Mouse (Mus musculus) ES-E14 (cell line): ENCODE results near the gene March5.

Experiments used
- CHD2 ChIP-seq: IDR thresholded peaks from 2 replicates; pipeline ENCODE4 v1.6.1; 2014; ENCODE audit warnings: mild to moderate bottlenecking, low read depth, low read length, inconsistent platforms
- HCFC1 ChIP-seq: IDR thresholded peaks from 2 replicates; pipeline ENCODE4 v1.6.1; 2012; ENCODE audit warnings: low read length, inconsistent platforms, borderline replicate concordance; ENCODE audit not compliant: insufficient read depth
- MAFK ChIP-seq: IDR thresholded peaks from 2 replicates; pipeline ENCODE4 v1.6.1; 2014; ENCODE audit warnings: mild to moderate bottlenecking, low read depth, low read length, inconsistent platforms; ENCODE audit not compliant: insufficient read depth
- ZC3H11A ChIP-seq: IDR thresholded peaks from 2 replicates; pipeline ENCODE4 v1.6.1; 2012; ENCODE audit warnings: low read depth, mild to moderate bottlenecking, inconsistent platforms, low read length, borderline replicate concordance
- ZNF384 ChIP-seq: IDR thresholded peaks from 2 replicates; pipeline ENCODE4 v1.6.1; 2012; ENCODE audit warnings: low read depth, low read length, inconsistent platforms

GRCm38 (mm10) chr19:37209467-37210128 lies 2.3 kb downstream of the March5 start:
- TF ChIP-seq HCFC1 = no peak
- TF ChIP-seq ZNF384 = no peak
- TF ChIP-seq MAFK = no peak
- no peak for TF ChIP-seq CHD2
- no peak for TF ChIP-seq ZC3H11A
